Mouse (Mus musculus) frontal cortex, adult 2 months (tissue): ENCODE measurements around the gene Grik1. TPM values are rescaled to one million over a fixed set of nuclear protein-coding genes. Genes with fewer than 3 reads are reported as not detected.
A peak's percentile ranks its signal among the peaks of the same experiment; 100 is the strongest.

Source experiments
- DNase-seq, 2 experiments: peaks; one replicate each; pipeline ENCODE4 v3.0.0; 2022; ENCODE audit warnings: low spot score in 1 of 2; ENCODE audit errors: extremely low spot score in 1 of 2
- polyA plus RNA-seq: library from polyadenylated mRNA; depleted of rRNA; stranded (reverse); fragments of >200 nt; gene quantifications from 2 replicates; pipeline ENCODE4 v1.2.3, GENCODE M21; 2012; rRNA removed

The Grik1 gene
- polyA plus RNA-seq, 1 experiment, result 14.6 TPM

DNA sequence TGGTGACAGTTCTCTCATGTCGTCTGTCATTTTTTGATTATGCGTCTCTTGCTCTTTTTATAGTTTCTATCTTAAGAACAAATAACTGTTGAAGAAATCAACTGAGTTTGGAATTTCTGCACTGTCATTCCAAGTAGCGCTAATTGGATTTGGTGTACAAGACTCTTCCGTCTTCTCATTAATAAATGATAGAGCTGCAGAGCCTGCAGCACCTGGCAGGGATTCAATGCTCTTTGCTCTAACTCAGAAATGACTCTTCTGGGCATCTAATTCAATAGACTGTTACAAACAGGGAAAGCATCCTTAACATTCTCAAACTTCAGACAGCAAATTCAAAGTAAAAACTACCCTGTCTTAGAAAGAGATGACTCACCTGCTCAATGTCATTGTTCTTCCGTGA, 376.3 kb downstream of the Grik1 start:
- no peak for DNase-seq

DNA sequence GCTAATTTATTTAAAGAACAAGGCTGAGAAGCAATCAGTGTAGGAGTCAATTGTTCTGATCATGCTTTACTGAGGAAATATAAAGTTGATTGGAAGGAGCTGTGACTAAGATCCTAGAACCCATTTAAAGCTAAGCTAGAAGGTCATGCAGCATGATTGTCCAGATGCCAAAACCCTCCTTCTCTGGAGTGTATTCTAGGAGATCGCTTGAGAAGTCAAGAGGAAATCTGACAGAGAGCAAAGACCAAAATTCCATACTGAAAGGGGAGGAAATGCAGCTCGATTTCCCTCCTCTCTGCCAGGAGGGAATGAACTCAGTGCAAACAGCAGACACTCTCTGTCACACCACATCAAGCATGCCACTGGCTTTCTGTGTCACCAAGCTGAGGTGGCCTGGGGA, 378.9 kb downstream of the Grik1 start:
- DNase-seq, result no peak

DNA sequence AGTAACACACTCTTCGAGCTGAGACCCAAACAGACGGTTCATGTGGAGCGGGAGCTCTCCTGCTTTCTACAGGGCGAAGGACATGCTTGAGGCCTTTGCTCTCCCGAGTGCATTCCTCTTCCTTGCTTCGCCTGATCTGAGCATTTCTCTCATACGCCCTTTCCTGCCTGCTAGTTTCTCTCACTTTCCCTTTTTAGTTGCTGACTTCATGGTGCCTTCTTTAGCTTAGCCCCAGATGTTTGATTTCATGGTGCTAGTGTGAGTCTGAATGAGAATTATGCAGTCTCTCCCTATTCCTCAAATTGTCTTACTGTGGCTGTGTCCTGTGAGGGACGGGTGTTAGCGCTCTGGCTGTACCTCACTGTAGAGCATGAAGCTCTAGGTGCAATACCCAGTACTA, 388.0 kb downstream of the Grik1 start:
- peak in 1 of 2 experiments; percentile 11 for DNase-seq

DNA sequence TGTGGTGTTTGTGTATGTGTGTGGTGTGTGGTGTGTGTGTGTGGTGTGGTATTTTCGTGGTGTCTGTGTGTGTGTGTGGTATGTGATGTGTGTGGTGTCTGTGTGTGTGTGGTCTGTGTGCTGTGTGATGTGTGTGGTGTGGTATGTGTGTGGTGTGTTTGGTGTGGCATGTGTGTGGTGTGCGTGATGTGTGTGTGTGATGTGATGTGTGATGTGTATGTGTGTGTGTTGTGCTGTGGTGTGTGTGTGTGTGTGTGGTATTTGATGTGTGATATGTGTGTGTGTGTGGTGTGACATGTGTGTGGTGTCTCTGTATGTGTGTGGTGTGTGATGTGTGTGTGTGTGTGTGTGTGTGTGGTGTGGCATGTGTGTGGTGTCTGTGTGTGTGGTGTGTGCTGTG, 388.9 kb downstream of the Grik1 start:
- DNase-seq, result no peak

DNA sequence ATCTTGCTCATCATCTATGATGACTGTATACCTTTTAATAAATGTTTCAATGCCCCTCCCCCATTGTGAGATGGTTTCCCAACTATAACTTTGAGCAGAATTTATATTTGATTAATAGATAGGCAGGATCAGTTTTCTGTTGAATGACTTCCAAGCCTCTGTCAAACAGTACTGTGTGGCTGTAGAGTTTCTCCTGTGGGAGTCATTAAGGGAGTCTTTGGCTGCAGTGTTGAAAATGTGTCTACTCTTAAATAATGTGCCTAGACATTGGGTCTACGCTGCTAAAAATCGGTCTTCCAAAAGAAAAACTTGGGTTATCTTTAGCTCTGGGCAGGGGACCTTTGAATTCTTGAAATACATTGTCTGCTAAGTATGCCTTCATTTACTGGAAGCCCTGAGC, 414.1 kb downstream of the Grik1 start:
- DNase-seq, result no peak

DNA sequence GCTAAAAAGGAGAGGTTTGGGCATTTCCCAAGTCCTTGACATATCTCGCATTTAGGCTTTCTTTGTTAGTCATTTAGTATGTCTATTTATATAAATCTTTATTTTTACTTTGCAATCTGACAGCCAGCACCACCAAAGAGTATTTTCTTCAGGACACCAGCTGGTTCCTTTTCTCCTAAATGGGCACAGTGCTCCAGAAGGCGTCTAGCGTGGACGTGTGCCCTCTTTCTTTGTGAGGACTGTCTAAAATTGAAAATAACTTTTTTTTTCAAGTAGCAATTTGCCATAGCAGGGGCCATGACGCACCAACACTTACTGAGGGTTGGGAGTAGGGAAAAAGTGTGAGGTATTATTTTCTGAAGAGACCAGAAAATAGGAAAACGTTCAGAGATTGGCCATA, 425.5 kb downstream of the Grik1 start:
- peak; percentile 28 to 30 for DNase-seq

DNA sequence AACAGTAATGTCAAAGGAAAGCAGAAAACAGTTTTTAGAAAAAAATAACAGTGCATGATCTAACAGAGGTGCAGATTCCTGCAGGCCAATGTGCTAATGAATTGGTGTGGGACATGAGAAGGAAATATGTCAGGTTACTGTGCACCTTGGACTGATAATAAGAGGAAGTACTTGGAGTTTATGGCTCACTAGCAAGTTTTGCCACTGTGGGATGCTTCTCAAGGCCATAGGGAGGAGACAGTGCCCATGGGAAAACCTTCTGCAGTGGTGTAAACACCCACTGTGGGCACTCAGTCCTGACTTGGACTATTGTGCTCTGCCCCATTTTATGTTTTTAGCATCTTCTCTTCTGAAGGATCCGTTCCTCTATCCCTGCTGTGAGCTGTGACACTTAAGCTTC, 428.3 kb downstream of the Grik1 start:
- DNase-seq, result no peak

DNA sequence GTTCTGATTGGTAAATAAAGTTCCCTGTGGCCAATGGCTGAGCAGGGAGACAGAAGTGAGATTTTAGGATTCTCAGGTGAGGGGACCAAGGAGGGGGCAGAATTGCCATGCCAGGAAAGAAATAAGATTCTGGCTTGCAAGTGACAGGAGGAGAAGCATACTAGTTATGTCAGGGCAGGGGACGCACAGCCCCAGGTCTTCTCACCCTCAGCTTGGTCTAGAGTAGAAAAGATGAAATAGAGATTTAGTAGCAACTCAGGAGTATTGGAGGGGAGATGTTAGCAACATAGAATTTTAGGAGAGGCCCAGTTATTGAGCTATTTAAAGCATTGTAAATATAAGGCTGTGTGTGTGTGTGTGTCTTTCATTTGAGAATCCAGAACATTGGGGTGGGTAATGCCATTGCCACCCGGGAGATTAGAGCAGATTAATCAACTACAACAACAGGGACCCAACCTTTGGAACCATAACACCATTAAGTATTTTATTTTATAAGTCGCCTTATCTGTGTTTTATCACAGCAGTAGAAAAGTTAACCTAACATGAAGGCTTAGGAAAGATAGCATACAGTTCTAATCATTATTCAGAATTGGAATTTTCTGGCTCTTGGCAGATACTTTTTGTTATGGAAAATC, 436.5 kb downstream of the Grik1 start:
- DNase-seq, result no peak

DNA sequence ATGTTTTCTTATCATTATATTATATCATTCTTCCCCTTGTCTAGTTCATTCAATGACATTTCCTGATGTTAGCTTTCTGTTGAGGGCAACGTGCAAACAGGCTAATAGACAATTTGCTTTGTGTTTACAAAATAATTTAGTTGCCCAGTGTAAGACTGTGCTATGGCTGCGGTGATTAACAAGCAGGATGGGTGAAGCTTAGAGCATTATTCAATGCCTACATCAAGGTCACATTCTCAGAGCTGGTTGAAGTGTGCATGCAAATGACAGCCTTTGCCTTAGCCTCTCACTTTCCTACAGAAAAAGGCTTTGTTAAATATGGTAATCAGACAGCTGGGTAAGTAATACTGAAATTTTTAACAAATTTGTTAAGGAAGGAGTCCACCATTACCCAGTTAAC, 438.5 kb downstream of the Grik1 start:
- no peak for DNase-seq

DNA sequence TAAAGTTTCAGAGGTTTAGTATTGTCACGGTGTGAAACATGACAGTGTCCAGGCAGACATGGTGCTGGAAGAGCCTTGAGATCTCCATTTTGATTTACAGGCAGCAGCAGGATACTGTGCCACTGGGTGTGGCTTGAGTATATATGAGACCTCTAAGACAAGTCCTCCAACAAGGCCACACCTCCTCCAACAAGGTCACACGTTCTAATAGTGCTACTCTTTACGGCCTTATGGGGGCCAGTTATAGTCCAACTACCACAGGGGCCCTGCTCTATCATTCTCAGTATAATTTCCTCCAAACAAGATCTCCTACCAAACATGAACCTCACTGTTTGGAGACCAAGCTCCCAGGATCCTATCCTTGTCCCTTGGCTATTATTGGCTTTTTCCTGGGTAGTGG, 441.3 kb downstream of the Grik1 start:
- DNase-seq, result no peak

Other genes starting within 250 kb of the Grik1 start
- not detected in 2 replicates for gene Cldn17, start 216.7 kb upstream of the Grik1 start, polyA plus RNA-seq